Mouse (Mus musculus) liver, embryonic 16.5 days (tissue): ENCODE results near the gene Gm17606. TPM values are rescaled to one million over a fixed set of nuclear protein-coding genes. Genes with fewer than 3 reads are reported as not detected.

Experiments
- ATAC-seq: fragments of 200-750 bp; cut with Nextera tagmentation; 2 replicates; pipeline ENCODE4 v1.8.0; 2017; ENCODE audit warnings: low read depth, mild to moderate bottlenecking, moderate number of reproducible peaks, moderate library complexity
- H3K27ac ChIP-seq: fragments of 300-500 bp; sonication (generic); 2 replicates; pipeline ENCODE4 v1.5.1; 2014; ENCODE audit warnings: mild to moderate bottlenecking, low read length
- H3K27me3 ChIP-seq: fragments of 300-500 bp; sonication (generic); 2 replicates; pipeline ENCODE4 v1.6.1; 2014; ENCODE audit warnings: low read depth, low read length, mixed read lengths; ENCODE audit not compliant: control insufficient read depth, insufficient read depth
- H3K36me3 ChIP-seq: fragments of 300-500 bp; sonication (generic); 2 replicates; pipeline ENCODE4 v1.6.1; 2014; ENCODE audit warnings: mild to moderate bottlenecking; ENCODE audit not compliant: control insufficient read depth, insufficient read depth
- H3K4me1 ChIP-seq: fragments of 300-500 bp; sonication (generic); 2 replicates; pipeline ENCODE4 v1.6.1; 2014; ENCODE audit warnings: low read depth, low read length, mixed read lengths; ENCODE audit not compliant: control insufficient read depth
- H3K4me2 ChIP-seq: fragments of 300-500 bp; sonication (generic); 2 replicates; pipeline ENCODE4 v1.6.1; 2014; ENCODE audit warnings: low read depth, low read length, mixed read lengths
- H3K4me3 ChIP-seq: fragments of 300-500 bp; sonication (generic); 2 replicates; pipeline ENCODE4 v1.5.1; 2014; ENCODE audit warnings: low read depth, mild to moderate bottlenecking, low read length
- H3K9ac ChIP-seq: fragments of 300-500 bp; sonication (generic); 2 replicates; pipeline ENCODE4 v1.6.1; 2014; ENCODE audit warnings: low read depth, low read length
- H3K9me3 ChIP-seq: fragments of 300-500 bp; sonication (generic); replicated peaks from 2 replicates; pipeline ENCODE4 v1.6.1; 2016; ENCODE audit warnings: low read length; ENCODE audit not compliant: control insufficient read depth
- WGBS: fragments of 180-500 bp; shearing (Covaris S2); extraction: QIAGEN DNeasy Blood & Tissue Kit; methylation state at CpG from one replicate; pipeline ENCODE4 v1.1.7; 2014; ENCODE audit not compliant: insufficient replicate concordance; 5-methylcytosine and 5-hydroxymethylcytosine counted together
- polyA plus RNA-seq: library from polyadenylated mRNA; unstranded; fragments of >200 nt; fragmentation: Nextera tagmentation; extraction: Ambion mirVana; gene quantifications from 2 replicates; pipeline ENCODE4 v1.2.1, GENCODE M21; 2015

Gm17606 gene
- polyA plus RNA-seq, 1 experiment from 2014 or later = not detected

- H3K27me3 ChIP-seq = no peaks in the 10 kb centered on the region
- H3K9me3 ChIP-seq = no peaks in the 10 kb centered on the region
- peak overlapping the region; percentile 50 for H3K4me2 ChIP-seq
- H3K4me1 ChIP-seq = peaks cover 6% of the 10 kb centered on the region
- ATAC-seq = peak; percentile 47
- H3K27ac ChIP-seq = peak overlapping the region; percentile 40
- no peaks in the 10 kb centered on the region for H3K36me3 ChIP-seq
- 2% methylated on average over 36 of the region's 38 CpGs for WGBS
- H3K4me3 ChIP-seq = peak overlapping the region; percentile 82
- H3K9ac ChIP-seq = peak overlapping the region; percentile 87
Observed at GRCm38 (mm10) chr14:54617152-54617896, 23.4 kb upstream of the Gm17606 start.

- peak within 1 kb of the TSS; percentile 50 for H3K4me2 ChIP-seq
- H3K4me3 ChIP-seq = peak within 1 kb of the TSS; percentile 82
- 0% methylated on average over 25 of the region's 25 CpGs for WGBS
- peaks cover 6% of the 10 kb centered on the region for H3K4me1 ChIP-seq
- H3K9ac ChIP-seq = peak within 1 kb of the TSS; percentile 87
- H3K27me3 ChIP-seq = no peaks in the 10 kb centered on the region
- no peaks in the 10 kb centered on the region for H3K9me3 ChIP-seq
- H3K36me3 ChIP-seq = no peaks in the 10 kb centered on the region
- peak; percentile 87 for ATAC-seq
- peak within 1 kb of the TSS; percentile 40 for H3K27ac ChIP-seq
Observed at GRCm38 (mm10) chr14:54617897-54618365, 22.8 kb upstream of the Gm17606 start, which contains the start of gene Psmb5. Gene Psmb5, minus strand, starts transcription at chr14:54618022.

GRCm38 (mm10) chr14:54621133-54621532 is 19.6 kb upstream of the Gm17606 start, which contains the start of gene Psmb11:
Gene Psmb11, plus strand, starts transcription at chr14:54621433.
- Histone ChIP-seq H3K9me3 (no peaks in the 10 kb centered on the region), H3K27ac (no peak within 1 kb of the TSS), H3K27me3 (no peaks in the 10 kb centered on the region; the same call in 1 of the 2 replicates), H3K4me1 (peaks cover 12% of the 10 kb centered on the region), H3K4me3 (no peak within 1 kb of the TSS), H3K9ac (no peak within 1 kb of the TSS), H3K4me2 (no peak within 1 kb of the TSS), H3K36me3 (no peaks in the 10 kb centered on the region)
- no peak for ATAC-seq
- WGBS = 76% methylated on average over 1 of the region's 1 CpGs

GRCm38 (mm10) chr14:54623334-54623733 is 17.4 kb upstream of the Gm17606 start:
- no peak overlapping the region for H3K9ac ChIP-seq
- H3K4me1 ChIP-seq = peaks cover 6% of the 10 kb centered on the region; the same call in 1 of the 2 replicates
- H3K4me3 ChIP-seq = no peak overlapping the region
- WGBS = 39% methylated on average over 6 of the region's 6 CpGs
- H3K9me3 ChIP-seq = no peaks in the 10 kb centered on the region
- no peaks in the 10 kb centered on the region; the same call in 1 of the 2 replicates for H3K27me3 ChIP-seq
- no peaks in the 10 kb centered on the region for H3K36me3 ChIP-seq
- no peak overlapping the region for H3K4me2 ChIP-seq
- no peak for ATAC-seq
- H3K27ac ChIP-seq = no peak overlapping the region

GRCm38 (mm10) chr14:54624976-54625375 is 15.8 kb upstream of the Gm17606 start:
- H3K9ac ChIP-seq = no peak overlapping the region
- H3K27me3 ChIP-seq = no peaks in the 10 kb centered on the region; the same call in 1 of the 2 replicates
- H3K9me3 ChIP-seq = no peaks in the 10 kb centered on the region
- no peak overlapping the region for H3K27ac ChIP-seq
- H3K4me2 ChIP-seq = no peak overlapping the region
- no peak overlapping the region for H3K4me3 ChIP-seq
- H3K36me3 ChIP-seq = no peaks in the 10 kb centered on the region
- 76% methylated on average over 10 of the region's 10 CpGs for WGBS
- H3K4me1 ChIP-seq = peaks cover 6% of the 10 kb centered on the region; the same call in 1 of the 2 replicates
- ATAC-seq = no peak

- Histone ChIP-seq H3K27me3 (no peaks in the 10 kb centered on the region; the same call in 1 of the 2 replicates), H3K9me3 (no peaks in the 10 kb centered on the region), H3K36me3 (no peaks in the 10 kb centered on the region), H3K27ac (no peak overlapping the region), H3K9ac (no peak overlapping the region), H3K4me3 (no peak overlapping the region), H3K4me1 (peaks cover 5% of the 10 kb centered on the region; the same call in 1 of the 2 replicates), H3K4me2 (no peak overlapping the region)
- no peak for ATAC-seq
- WGBS = 53% methylated on average over 5 of the region's 5 CpGs
Observed at GRCm38 (mm10) chr14:54628103-54628502, 12.6 kb upstream of the Gm17606 start.

GRCm38 (mm10) chr14:54629797-54630196 is 11.0 kb upstream of the Gm17606 start:
- Histone ChIP-seq H3K9me3 (no peaks in the 10 kb centered on the region), H3K27ac (no peak overlapping the region), H3K4me3 (no peak overlapping the region), H3K4me1 (no peaks in the 10 kb centered on the region), H3K9ac (no peak overlapping the region), H3K27me3 (no peaks in the 10 kb centered on the region; the same call in 1 of the 2 replicates), H3K36me3 (no peaks in the 10 kb centered on the region), H3K4me2 (no peak overlapping the region)
- 63% methylated on average over 2 of the region's 2 CpGs for WGBS
- ATAC-seq = no peak

GRCm38 (mm10) chr14:54630583-54631239 is 10.0 kb upstream of the Gm17606 start:
- H3K9me3 ChIP-seq = no peaks in the 10 kb centered on the region
- no peak overlapping the region for H3K4me3 ChIP-seq
- no peak overlapping the region for H3K4me2 ChIP-seq
- no peak overlapping the region for H3K9ac ChIP-seq
- no peaks in the 10 kb centered on the region for H3K36me3 ChIP-seq
- no peak for ATAC-seq
- H3K4me1 ChIP-seq = no peaks in the 10 kb centered on the region
- H3K27ac ChIP-seq = no peak overlapping the region
- no peaks in the 10 kb centered on the region; the same call in 1 of the 2 replicates for H3K27me3 ChIP-seq
- 47% methylated on average over 11 of the region's 11 CpGs for WGBS

GRCm38 (mm10) chr14:54631240-54631599 is 9.5 kb upstream of the Gm17606 start:
- 80% methylated on average over 4 of the region's 4 CpGs for WGBS
- no peaks in the 10 kb centered on the region for H3K36me3 ChIP-seq
- ATAC-seq = no peak
- no peak overlapping the region for H3K4me3 ChIP-seq
- no peak overlapping the region for H3K4me2 ChIP-seq
- H3K9ac ChIP-seq = no peak overlapping the region
- H3K27me3 ChIP-seq = no peaks in the 10 kb centered on the region
- no peak overlapping the region for H3K27ac ChIP-seq
- no peaks in the 10 kb centered on the region for H3K9me3 ChIP-seq
- no peaks in the 10 kb centered on the region for H3K4me1 ChIP-seq
